Mouse (Mus musculus) Patski (cell line): ENCODE measurements around the gene Fam213a. TPM values are rescaled to one million over a fixed set of nuclear protein-coding genes. Genes with fewer than 3 reads are reported as not detected.
"Not testable (repeated sequence)": the region's sequence is repeated elsewhere in the genome, so short reads cannot be mapped to it uniquely, and the experiment has no call there.

Source experiments
- ATAC-seq: fragments of 100-300 bp; one replicate; pipeline ENCODE4 v1.8.0; 2021
- CTCF ChIA-PET: fragments of 350-600 bp; sonication (Branson Sonifier 250); formaldehyde crosslinking; loops from one replicate; lab custom pipeline; 2022; ENCODE audit warnings: inconsistent platforms; lab: Charles Lee
- POLR2A ChIA-PET: fragments of 350-600 bp; sonication (Branson Sonifier 250); formaldehyde crosslinking; loops from one replicate; lab custom pipeline; 2022; ENCODE audit warnings: antibody characterized with exemption, inconsistent platforms; lab: Charles Lee
- DNase-seq: peaks from one replicate; pipeline ENCODE4 v3.0.0-alpha.2; 2011; ENCODE audit warnings: low read depth, low spot score
- H3K27me3 ChIP-seq: fragments of 371-371 bp; one replicate; pipeline ENCODE4 v1.5.1; 2021
- CTCF ChIP-seq: fragments of 100-300 bp; IDR thresholded peaks from one replicate; pipeline ENCODE4 v1.5.1; 2021
- in situ Hi-C: fragments of 300-500 bp; cut with MboI; formaldehyde crosslinking; loops from 3 replicates; pipeline ENCODE4 v1.11.1; 2018; ENCODE audit warnings: low pct_unique_long_range_greater_than_20kb, mixed read lengths
- polyA plus RNA-seq: library from polyadenylated mRNA; unstranded; gene quantifications from one replicate; pipeline ENCODE4 v1.2.3, GENCODE M21; 2021

Gene Fam213a
- 13.2 TPM for polyA plus RNA-seq

DNA sequence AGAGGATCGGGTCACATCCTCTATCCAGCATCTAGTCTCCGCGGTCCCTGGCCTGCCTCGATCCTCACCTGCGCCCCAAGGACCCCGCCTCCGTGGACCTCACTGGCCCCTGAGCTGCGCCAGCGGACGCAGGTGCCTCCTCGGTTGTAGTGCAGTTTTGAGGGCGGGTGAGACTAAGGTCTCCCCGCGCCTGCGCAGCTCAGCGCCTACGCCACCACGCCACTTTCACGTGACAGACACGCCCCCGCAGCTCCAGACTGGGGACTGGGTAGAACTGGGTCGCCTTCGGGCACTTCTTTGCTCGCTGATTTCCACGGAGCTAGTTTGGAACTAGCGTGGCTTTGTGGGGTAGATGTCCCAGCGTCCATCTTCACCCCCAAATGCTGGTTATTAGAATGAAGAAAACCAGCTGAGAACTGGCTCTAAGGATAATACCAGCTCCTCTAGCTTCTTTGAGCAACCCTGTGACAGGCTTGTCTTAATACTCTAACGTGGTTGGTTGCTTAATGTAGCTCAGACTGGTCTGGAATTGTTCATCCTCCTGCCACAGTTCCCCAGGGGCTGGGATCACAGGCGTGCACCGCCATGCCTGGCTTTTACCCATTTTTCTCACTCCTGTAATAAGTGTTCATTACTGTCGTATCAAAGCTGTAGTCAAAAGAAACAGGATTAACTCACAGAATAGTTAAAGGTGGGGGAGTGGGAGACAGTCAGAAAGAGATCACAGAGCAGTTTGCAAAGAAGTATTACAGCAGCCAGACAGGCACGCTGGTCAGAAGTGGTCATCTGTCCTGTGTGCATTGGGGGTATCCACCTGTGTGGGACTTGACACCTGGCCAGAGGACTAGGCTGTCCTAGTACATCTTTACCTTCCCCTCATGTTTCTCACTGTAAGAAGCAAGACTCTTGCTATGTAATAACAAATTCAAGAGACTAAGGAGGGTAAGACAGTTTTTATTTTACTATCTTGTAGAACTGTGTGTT lies at the start of gene Fam213a:
Fam213a (minus strand) TSS at position 159 of the 984 bp plus-strand sequence.
- ChIA-PET POLR2A (no interaction called here), CTCF (interaction anchor here (1.3 kb wide), 1 partner anchor 17 kb away, joined by 3 read pairs; no protein-coding TSS in a partner anchor)
- H3K27me3 ChIP-seq: no peaks in the 10 kb centered on the region
- TF ChIP-seq CTCF: no peak
- in situ Hi-C loops: no loop called here
- ATAC-seq (no peak), DNase-seq (no peak)

- ATAC-seq, POLR2A ChIA-PET, in situ Hi-C loops, DNase-seq, H3K27me3 ChIP-seq: not testable (repeated sequence)
- TF ChIP-seq CTCF: peak; percentile 18
- CTCF ChIA-PET: interaction anchor here (1.4 to 2.0 kb wide), 3 partner anchors 10 to 13 kb away, joined by 5 to 7 read pairs (median 5); no protein-coding TSS in a partner anchor
Observed at GRCm38 (mm10) chr14:41053190-41053589, 39.6 kb upstream of the Fam213a start.

DNA sequence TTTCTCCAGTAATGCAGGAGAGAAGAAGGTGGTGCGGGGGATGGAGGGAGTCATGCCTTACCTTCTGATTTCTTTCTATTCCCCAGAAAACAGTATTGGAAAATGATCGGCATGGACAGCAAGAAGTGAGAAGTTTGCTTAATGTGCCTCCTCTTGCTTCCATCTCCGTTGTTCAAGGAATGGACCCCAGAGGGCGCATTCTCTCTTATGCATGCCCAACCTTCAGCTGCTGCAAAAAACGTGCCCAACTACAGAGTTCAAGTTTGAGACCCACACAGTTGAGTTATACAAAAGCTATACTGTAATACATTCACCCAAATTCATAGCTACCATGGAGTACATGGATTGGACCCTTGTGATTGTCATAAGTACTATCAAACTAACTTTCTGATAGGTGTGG lies 38.9 kb upstream of the Fam213a start:
- POLR2A ChIA-PET: no interaction called here
- TF ChIP-seq CTCF: peak; percentile 58
- CTCF ChIA-PET: interaction anchor here (1.3 to 2.0 kb wide), 4 partner anchors 9 to 13 kb away, joined by 3 to 7 read pairs (median 5); no protein-coding TSS in a partner anchor
- ATAC-seq (no peak), DNase-seq (no peak)
- in situ Hi-C loops: no loop called here
- H3K27me3 ChIP-seq: peaks cover 5% of the 10 kb centered on the region

GRCm38 (mm10) chr14:41050471-41050870 lies 36.9 kb upstream of the Fam213a start:
- DNase-seq: no peak
- ATAC-seq: no peak
- no peak for TF ChIP-seq CTCF
- H3K27me3 ChIP-seq: peaks cover 5% of the 10 kb centered on the region
- in situ Hi-C loops: no loop called here
- ChIA-PET POLR2A (no interaction called here), CTCF (interaction anchor here (1.0 to 1.3 kb wide), 2 partner anchors 7 to 12 kb away, joined by 3 read pairs; no protein-coding TSS in a partner anchor)

DNA sequence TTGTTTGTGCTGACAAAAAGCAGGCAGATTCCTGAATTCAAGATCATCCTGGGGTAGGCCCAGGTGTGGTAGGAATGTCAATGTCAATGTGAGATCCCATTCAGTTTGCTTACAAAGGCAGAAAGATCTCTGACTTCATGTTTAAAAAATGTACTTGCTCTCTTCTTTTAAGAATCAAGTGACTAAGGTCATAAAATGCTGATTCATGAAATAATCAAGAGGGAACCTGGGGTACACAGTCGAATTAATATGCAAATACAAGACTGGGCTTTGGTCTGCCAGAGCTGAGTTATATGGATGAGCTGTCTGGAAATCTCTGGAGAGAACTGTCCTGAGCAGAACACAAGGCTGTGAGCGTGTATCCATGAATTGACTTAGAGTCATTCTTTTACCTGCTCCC lies 33.8 kb upstream of the Fam213a start:
- no peak for TF ChIP-seq CTCF
- ChIA-PET CTCF (no interaction called here), POLR2A (no interaction called here)
- DNase-seq: no peak
- in situ Hi-C loops: loop anchor here (25.0 kb wide), 1 partner anchor 1510 kb away; no protein-coding TSS in a partner anchor
- no peak for ATAC-seq
- peaks cover 5% of the 10 kb centered on the region for H3K27me3 ChIP-seq

- DNase-seq (no peak), ATAC-seq (peak; percentile 71)
- CTCF ChIA-PET: interaction anchor here (0.7 to 1.6 kb wide), 16 partner anchors 9 to 130 kb away, joined by 3 to 19 read pairs (median 4); no protein-coding TSS in a partner anchor
- peaks cover 11% of the 10 kb centered on the region for H3K27me3 ChIP-seq
- in situ Hi-C loops: loop anchor here (25.0 kb wide), 1 partner anchor 1498 kb away; no protein-coding TSS in a partner anchor
- TF ChIP-seq CTCF: peak; percentile 90
- POLR2A ChIA-PET: no interaction called here
Observed at GRCm38 (mm10) chr14:41035146-41035798, 21.7 kb upstream of the Fam213a start.

DNA sequence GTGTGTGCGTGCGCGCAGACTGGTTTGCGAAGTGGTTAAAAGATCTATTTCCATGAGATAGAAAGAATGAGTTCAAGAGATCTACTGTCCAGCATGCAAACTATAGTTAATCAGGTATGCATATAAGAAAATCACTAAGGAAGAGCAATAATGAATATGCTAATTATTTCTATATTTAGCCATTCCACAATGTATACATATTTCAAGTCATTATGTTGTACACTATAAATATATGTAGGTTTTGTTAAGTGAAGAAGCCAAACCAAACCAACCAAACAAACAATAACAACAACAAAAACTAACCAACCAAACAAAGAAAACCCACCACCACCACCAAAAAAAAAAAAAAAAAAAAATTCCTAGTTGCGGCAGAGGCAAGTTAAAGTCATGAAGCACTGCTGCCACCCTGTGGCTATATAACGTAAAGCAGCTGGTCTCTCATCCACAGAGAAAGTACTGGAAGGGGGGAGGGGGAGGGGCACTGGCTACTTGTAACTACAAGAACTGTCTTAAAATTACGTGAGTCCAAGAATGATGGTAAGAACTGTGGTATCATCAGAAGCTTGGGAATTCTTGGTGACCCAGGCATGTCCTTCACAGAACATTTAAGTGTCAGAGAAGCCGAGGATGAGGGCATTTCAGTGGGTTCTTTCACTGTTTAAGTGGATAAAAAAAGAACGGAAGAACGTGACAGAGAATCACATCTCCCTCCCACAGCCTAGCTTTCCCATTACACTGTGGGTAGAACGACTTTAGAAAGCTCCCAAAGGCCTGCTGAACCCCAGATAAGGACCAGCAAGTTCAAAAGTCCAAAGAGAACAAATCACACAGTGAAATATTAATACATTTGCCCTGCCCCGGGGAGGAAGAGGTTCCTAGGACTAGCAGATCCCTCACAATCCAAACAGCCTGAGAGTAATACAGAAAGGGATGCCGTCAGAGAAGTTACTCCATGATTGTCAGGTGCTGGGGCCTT lies 19.8 kb upstream of the Fam213a start:
- POLR2A ChIA-PET: interaction anchor here (1.1 kb wide), 1 partner anchor 52 kb away, joined by 3 read pairs; no protein-coding TSS in a partner anchor
- peaks cover 11% of the 10 kb centered on the region for H3K27me3 ChIP-seq
- in situ Hi-C loops: loop anchor here (5.0 to 25.0 kb wide), 3 partner anchors 56 to 1496 kb away; no protein-coding TSS in a partner anchor
- no peak for DNase-seq
- no peak for ATAC-seq
- CTCF ChIA-PET: interaction anchor here (0.7 to 1.9 kb wide), 16 partner anchors 14 to 131 kb away, joined by 3 to 15 read pairs (median 4); no protein-coding TSS in a partner anchor
- peak; percentile 72 for TF ChIP-seq CTCF

DNA sequence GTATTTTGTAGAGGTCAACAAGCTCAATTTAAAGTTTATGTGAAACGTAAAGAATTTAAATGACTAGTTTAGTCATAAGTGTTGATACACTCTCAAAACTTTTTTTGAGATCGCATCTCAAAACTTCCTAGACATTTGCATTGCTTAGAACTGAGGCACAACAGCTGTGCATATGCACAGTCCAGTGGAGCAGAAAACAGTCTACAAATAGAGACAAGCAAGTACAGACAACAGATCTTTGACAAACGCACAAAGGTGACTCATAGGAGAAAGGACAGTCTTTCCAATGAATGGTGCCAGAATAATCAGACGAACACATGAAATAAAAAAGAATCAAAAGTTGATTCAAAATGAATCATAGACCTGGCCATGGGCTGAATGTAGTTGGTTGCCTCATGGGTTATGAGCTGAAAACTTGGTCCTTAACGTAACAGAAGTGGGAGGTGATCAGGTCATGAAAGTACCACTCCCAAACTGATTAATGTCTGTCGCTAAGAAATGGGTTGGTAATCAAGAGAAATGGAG lies 17.5 kb upstream of the Fam213a start:
- ChIA-PET CTCF (interaction anchor here (1.0 to 2.0 kb wide), 7 partner anchors 11 to 57 kb away, joined by 3 to 15 read pairs (median 3); partner anchors contain the start of gene Fam213a), POLR2A (interaction anchor here (1.5 kb wide), 1 partner anchor 19 kb away, joined by 3 read pairs; no protein-coding TSS in a partner anchor)
- in situ Hi-C loops: loop anchor here (5.0 to 25.0 kb wide), 3 partner anchors 54 to 1494 kb away; no protein-coding TSS in a partner anchor

GRCm38 (mm10) chr14:41029303-41029702 lies 15.7 kb upstream of the Fam213a start:
- no peak for TF ChIP-seq CTCF
- no peaks in the 10 kb centered on the region for H3K27me3 ChIP-seq
- DNase-seq (no peak), ATAC-seq (no peak)
- ChIA-PET CTCF (interaction anchor here (1.6 kb wide), 1 partner anchor 43 kb away, joined by 3 read pairs; no protein-coding TSS in a partner anchor), POLR2A (no interaction called here)
- in situ Hi-C loops: loop anchor here (25.0 kb wide), 1 partner anchor 1492 kb away; no protein-coding TSS in a partner anchor

More for the DNA sequence above, 17.5 kb upstream of the Fam213a start:
- ATAC-seq (peak; percentile 60), DNase-seq (no peak)
- no peak for TF ChIP-seq CTCF
- no peaks in the 10 kb centered on the region for H3K27me3 ChIP-seq
